Mouse (Mus musculus): Measurements from ENCODE around the gene Ppp2r5d.

- TF ChIP-seq CTCF (IDR thresholded peaks at IDR 0.05; ENCODE audit: borderline replicate concordance, insufficient read depth, low read depth, low read length) = no peak
- no peak for TF ChIP-seq POLR2A (IDR thresholded peaks at IDR 0.05; ENCODE audit: borderline replicate concordance, insufficient read depth, low read length)
Measured at GRCm38 (mm10) chr17:46656054-46656453, 48.9 kb downstream of the Ppp2r5d start.
